Mouse (Mus musculus): ENCODE data around the gene Aacs.
A peak's percentile ranks its signal among the peaks of the same experiment; 100 is the strongest.
"Not testable (repeated sequence)": the region's sequence is repeated elsewhere in the genome, so short reads cannot be mapped to it uniquely, and the experiment has no call there.

Gene Aacs

DNA sequence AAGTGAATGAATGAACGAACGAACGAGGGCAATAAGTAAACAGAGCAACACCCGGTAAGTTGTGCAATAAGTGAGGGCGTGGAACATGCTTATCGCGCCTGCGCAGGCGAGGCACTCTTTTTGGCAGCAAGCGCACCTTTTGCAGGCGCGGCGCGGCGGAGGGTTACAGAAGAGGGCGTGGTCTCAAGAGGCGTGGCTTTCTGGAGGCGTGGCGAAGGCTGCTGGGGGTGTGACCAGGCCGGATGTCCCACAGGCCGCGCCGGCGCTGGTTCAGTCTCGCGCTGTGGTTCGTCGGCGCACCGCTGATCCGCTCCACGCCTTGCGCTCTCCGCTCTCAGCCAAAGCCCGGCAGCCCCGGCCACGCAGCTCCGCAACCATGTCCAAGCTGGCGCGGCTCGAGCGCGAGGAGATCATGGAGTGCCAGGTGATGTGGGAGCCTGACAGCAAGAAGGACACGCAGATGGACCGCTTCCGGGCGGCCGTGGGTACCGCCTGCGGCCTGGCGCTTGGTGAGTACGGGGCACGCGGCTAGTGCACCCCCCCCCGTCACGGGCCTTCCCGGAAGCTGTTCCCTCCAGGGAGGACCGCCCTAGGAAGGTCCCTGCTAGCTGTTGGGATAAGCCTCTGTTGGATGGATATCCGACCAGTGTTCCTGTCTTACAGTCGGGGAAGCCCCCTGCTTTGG lies at the start of gene Aacs:
Gene Aacs (plus strand): TSS at position 214 of the 685 bp plus-strand sequence.
- DNase-seq (ENCODE audit: low spot score in 2 of 2): peak; percentile 97 to 98

GRCm38 (mm10) chr5:125426343-125426742 lies 49.3 kb upstream of the Aacs start:
- no peak for DNase-seq (ENCODE audit: low spot score in 2 of 2)

GRCm38 (mm10) chr5:125432324-125432723 lies 43.3 kb upstream of the Aacs start:
- not testable (repeated sequence) for DNase-seq (ENCODE audit: low spot score in 2 of 2)

DNA sequence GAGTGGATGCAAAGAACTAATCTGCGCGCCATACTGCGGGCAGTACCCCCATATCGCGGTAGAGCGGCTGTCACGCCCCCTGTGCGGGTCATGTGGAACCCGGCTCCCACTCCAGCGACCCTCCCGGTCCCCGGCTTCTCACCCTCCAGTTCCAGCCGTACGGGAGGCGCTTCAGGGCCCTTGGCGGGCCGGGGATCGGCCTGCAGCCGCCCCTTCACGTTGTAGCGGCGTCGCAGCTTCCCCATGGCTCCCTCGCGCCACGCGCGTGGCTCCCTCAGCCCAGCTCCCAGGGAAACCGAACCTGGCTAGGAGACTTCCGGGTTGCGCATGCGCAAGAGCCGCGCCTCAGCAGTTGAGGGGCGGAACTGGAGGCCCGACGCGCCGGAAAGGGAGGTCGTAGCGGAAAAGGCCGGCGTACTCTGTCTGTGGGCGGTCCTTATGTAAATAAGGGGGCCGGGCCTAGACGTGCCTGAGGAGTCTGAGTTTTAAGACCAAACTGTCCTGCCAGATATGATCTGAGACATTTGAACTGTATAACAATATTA lies 41.7 kb upstream of the Aacs start, which contains the start of gene Dhx37:
Gene Dhx37 (minus strand): TSS at position 329 of the 545 bp plus-strand sequence.
- DNase-seq (ENCODE audit: low spot score in 2 of 2): peak; percentile 89 to 94

DNA sequence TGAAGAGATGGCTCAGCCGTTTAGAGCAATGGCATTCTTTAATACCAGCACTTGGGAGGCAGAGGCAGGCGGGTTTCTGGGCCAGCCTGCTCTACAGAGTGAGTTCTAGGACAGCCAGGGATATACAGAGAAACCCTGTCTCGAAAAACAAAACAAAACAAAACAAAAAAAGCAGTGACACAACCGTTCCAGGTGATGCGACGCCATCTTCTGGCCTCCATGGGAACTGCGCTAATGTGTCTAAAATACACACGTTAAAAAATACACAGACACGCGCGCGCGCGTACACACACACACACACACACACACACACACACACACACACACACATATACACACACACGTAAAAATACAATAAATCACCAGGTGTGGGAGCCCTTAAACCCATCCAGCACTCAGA lies 41.3 kb upstream of the Aacs start:
- not testable (repeated sequence) for DNase-seq (ENCODE audit: low spot score in 2 of 2)

DNA sequence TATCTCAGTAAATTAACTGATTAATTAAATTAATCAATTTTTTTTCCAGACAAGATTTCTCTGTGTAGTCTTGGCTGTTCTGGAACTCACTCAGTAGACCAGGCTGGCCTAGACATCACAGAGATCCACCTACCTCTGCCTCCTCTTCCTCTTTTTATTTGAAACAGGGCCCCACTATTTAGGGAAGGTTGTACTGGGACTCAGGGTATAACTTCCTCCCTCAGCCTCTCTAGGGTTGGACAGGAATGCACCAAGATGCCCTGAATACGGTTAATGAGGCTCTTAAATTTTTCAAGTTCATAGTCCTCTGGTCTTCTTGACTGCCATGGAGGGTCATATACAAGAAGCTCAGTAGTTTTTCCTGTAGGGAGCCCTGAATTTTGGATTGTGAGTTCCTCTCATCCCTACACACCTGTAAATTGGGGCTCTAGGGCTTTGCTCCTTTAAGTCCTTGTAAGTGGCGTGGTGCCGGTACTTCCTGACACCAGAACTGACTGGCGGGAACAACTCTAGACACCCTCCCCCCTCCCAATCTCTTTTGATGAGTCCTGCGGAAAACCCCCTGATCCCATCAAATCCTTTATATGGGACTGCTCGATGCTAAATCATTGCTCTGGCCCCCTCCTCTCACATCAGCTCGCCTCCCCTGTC lies 34.9 kb upstream of the Aacs start:
- no peak for DNase-seq (ENCODE audit: low spot score in 2 of 2)

DNA sequence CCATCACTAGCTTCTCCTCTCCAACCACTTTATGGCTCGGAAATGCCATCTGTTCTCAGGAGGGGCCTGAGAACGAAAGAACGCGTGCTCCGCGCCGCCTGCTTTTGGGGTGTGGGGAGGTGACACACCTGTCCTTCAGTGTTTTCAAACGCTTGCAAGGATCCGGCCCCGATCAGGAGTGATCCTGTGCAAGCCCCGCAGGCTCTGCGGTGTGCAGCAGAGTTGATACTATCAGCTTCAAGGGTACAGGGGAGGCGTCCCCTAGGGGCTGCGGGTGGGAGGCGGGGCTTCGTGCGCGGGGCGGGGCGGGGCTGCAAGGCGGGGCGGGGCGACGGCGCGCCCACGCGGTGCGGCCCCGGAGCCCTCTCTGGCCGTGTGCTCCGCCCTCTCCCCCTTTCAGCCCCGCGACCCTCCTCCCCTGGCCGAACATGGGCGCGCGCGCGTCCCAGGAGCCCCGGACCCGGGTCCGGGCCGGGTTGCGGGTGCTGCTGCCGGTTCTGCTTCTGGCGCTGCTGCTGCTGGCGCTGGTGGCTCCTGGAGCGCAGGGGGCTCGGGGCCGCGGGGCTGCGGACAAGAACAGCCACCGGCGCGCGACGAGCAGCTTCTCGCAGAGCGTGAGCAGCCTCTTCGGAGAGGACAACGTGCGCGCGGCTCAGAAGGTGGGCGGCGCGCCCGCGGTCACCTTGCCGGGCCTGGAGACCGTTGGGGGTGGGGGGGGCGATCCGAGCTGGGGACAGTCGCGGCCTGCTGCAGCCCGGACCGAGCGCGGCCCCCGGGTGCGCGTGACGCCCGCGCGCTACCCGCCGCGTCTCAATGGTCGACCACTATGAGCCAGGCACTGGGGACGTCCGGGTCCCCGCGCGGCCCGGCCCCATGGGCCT lies 34.1 kb upstream of the Aacs start, which contains the start of gene Bri3bp:
Gene Bri3bp (plus strand): TSS at position 335 of the 881 bp plus-strand sequence.
- peak; percentile 28 to 46 for DNase-seq (ENCODE audit: low spot score in 2 of 2)

GRCm38 (mm10) chr5:125442136-125442995 lies 33.2 kb upstream of the Aacs start:
- no peak for DNase-seq (ENCODE audit: low spot score in 2 of 2)

- no peak for DNase-seq (ENCODE audit: low spot score in 2 of 2)
Observed at GRCm38 (mm10) chr5:125443335-125443734, 32.3 kb upstream of the Aacs start.

DNA sequence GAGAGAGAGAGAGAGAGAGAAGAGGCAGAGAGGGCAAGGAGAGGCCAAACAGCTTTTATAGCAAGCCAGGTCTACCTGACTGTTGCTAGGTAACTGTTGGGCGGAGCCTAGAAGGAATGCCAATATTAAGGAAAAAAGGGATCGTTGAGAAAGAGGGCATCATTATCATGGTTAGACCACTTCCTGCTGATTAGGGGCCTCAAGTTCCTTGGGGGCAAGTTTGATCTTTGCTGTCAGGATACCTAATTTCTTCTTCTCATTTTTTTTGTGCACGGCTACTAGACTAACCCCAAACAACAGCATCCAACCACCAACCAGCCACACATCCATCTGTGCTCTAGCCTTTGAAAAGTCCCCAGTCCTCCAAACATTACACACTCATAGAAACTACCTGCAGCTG lies 31.7 kb upstream of the Aacs start:
- peak in 1 of 2 experiments; percentile 39 for DNase-seq (ENCODE audit: low spot score in 2 of 2)

GRCm38 (mm10) chr5:125444554-125444953 lies 31.1 kb upstream of the Aacs start:
- DNase-seq (ENCODE audit: low spot score in 2 of 2): peak in 1 of 2 experiments; percentile 25

- no peak for DNase-seq (ENCODE audit: low spot score in 2 of 2)
Observed at GRCm38 (mm10) chr5:125446344-125446743, 29.3 kb upstream of the Aacs start.

- no peak for DNase-seq (ENCODE audit: low spot score in 2 of 2)
Observed at GRCm38 (mm10) chr5:125448026-125448425, 27.6 kb upstream of the Aacs start.

GRCm38 (mm10) chr5:125448631-125449030 lies 27.0 kb upstream of the Aacs start:
- DNase-seq (ENCODE audit: low spot score in 2 of 2): no peak

- no peak for DNase-seq (ENCODE audit: low spot score in 2 of 2)
Observed at GRCm38 (mm10) chr5:125449306-125449705, 26.3 kb upstream of the Aacs start.

DNA sequence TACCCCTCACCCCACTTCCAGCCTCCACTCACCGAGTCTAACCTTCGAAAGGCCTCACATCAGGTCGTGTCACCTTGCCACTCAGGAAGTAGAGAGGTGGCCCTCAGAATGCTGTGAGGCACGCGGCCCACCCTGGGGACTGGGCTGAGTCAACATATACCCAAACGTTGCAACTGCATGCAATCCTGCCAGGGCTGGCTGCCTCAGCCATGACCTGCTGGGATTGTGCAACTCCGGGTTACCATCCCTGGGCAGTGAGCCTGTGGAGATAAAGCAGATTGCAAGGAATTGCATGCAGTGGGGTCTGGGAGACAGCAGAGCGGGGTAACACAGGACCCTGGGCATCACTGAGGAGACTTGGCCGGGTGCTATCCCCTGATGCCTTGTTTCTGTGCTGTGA lies 23.0 kb upstream of the Aacs start:
- DNase-seq (ENCODE audit: low spot score in 2 of 2): no peak

- DNase-seq (ENCODE audit: low spot score in 2 of 2): no peak
Observed at GRCm38 (mm10) chr5:125456100-125456499, 19.5 kb upstream of the Aacs start.

DNA sequence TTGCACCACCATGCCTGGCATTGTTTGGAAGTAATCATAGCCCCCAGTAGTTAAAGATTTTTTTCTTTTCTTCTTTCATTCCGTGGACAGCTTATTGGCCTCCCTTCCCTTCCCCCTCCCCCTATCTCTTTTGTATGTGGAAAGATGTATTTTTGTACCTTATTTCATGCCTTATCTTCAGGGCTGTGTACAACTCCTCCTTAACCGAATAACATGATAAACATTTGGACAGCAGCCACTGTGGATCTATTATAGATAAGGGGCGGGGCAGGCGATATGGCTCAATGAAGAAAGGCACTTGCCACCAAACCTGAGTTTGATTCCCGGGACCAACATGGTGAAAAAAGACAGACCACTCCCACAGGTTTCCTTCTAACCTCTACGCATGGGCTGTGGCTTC lies 18.1 kb upstream of the Aacs start:
- DNase-seq (ENCODE audit: low spot score in 2 of 2): no peak

DNA sequence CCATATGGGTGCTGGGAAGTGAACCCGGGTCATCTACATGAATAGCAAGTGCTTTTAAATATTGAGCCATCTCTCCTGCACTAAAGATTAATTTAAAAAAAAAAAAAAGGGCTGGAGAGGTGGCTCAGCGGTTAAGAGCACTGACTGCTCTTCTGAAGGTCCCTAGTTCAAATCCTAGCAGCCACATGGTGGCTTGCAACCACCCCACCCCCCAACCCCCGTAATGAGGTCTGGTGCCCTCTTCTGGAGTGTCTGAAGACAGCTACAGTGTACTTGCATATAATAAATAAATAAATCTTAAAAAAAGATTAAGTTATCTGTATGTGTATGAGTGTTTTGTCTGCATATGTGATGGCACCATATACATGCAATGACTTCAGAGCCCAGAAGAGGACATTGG lies 15.0 kb upstream of the Aacs start:
- DNase-seq (ENCODE audit: low spot score in 2 of 2): no peak

- peak in 1 of 2 experiments; percentile 55 for DNase-seq (ENCODE audit: low spot score in 2 of 2)
Observed at GRCm38 (mm10) chr5:125461868-125462445, 13.7 kb upstream of the Aacs start.

- DNase-seq (ENCODE audit: low spot score in 2 of 2): no peak
Observed at GRCm38 (mm10) chr5:125465192-125465591, 10.4 kb upstream of the Aacs start.

Measured in natural killer cell, adult 2 months (primary cell).